Mouse (Mus musculus): ENCODE results near the gene Rhag.

DNA sequence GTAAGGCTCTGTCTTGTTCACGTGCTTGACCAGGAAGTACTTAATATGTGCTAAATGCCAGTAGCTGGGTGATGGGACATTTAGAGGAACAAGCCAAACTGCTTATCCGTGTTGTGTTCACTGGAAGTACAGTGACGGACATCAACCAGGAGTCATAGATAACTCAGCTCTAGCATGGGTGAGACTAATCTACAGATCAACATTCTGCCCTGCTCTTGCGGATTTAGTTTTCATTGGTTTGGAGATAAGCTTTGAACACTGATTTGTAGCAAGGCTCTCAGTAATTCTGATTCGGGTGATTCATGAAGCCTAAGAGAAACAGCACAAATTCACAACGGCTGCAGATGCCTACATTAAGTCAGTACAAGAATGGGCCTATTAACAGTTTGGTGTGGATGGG is 71.2 kb downstream of the Rhag start:
- TF ChIP-seq POLR2A (IDR thresholded peaks at IDR 0.05; ENCODE audit: extremely low read depth, insufficient read depth, low read length) (no peak), CTCF (IDR thresholded peaks at IDR 0.05; ENCODE audit: low read depth, low read length) (no peak)

Measured in liver, adult 2 months (tissue).